17 mouse cellular contexts compared by ENCODE assay signal in genomic region chr7:136049587-136049930, GRCm38 (mm10).
DNase-seq lines count a peak whose midpoint lies in the region; ATAC-seq lines count a peak whose summit lies in the region.
"Had no signal": no experiment of that assay in that cellular context is flagged by ENCODE, and none has a peak within 500 bp of the region (broad histone marks: within the 10 kb centered on the region; RNA-seq: fewer than 3 reads in every experiment).

No protein-coding gene starts in this region.

- no peaks in the 10 kb centered on the region for H3K27me3 ChIP-seq in kidney, embryonic 15.5 days
- H3K27me3 ChIP-seq: intestine, embryonic 15.5 days had no signal

- no peak for ATAC-seq in kidney, embryonic 15.5 days (replicated peaks; ENCODE audit: low FRiP score)
- no peak for ATAC-seq in erythroblast, adult 5-6 weeks (replicated peaks; ENCODE audit: low FRiP score, poor library complexity, severe bottlenecking)
- ATAC-seq: CD4-positive, CD25-positive, alpha-beta regulatory T cell, adult 4 months; intestine, embryonic 15.5 days had no signal

- H3K9ac ChIP-seq in kidney, embryonic 15.5 days = no peak overlapping the region
- H3K9ac ChIP-seq: embryonic facial prominence, embryonic 13.5 days; forebrain, embryonic 12.5 days; intestine, embryonic 15.5 days; limb, embryonic 15.5 days had no signal

- WGBS in kidney, embryonic 15.5 days = 59% methylated on average over 4 of the region's 4 CpGs

- peak overlapping the region; percentile 58; the same call in 1 of the 2 replicates for H3K27ac ChIP-seq in kidney, embryonic 15.5 days
- H3K27ac ChIP-seq: embryonic facial prominence, embryonic 13.5 days; forebrain, embryonic 12.5 days; intestine, embryonic 15.5 days; layer of hippocampus, adult 2 months; left cerebral cortex, adult 2 months; limb, embryonic 15.5 days had no signal

- peak; percentile 26 for DNase-seq in kidney, adult 18-20 months
- DNase-seq in kidney, adult 9 months = no peak
- peak; percentile 57 for DNase-seq in adrenal gland, postnatal 10 days
- DNase-seq in adrenal gland, postnatal 25 days = peak; percentile 21
- no peak for DNase-seq in ovary, postnatal 14 days (ENCODE audit: low spot score)
- DNase-seq: heart, postnatal 14 days; lung, adult 18-20 months; right cerebral cortex, adult 18-20 months had no signal

- H3K4me2 ChIP-seq in kidney, embryonic 15.5 days = no peak overlapping the region
- H3K4me2 ChIP-seq: embryonic facial prominence, embryonic 13.5 days; forebrain, embryonic 12.5 days; intestine, embryonic 15.5 days; limb, embryonic 15.5 days had no signal

- H3K4me3 ChIP-seq in kidney, embryonic 15.5 days (replicated peaks) = no peak overlapping the region
- H3K4me3 ChIP-seq: embryonic facial prominence, embryonic 13.5 days; forebrain, embryonic 12.5 days; intestine, embryonic 15.5 days; layer of hippocampus, adult 2 months; left cerebral cortex, adult 2 months; limb, embryonic 15.5 days had no signal

- no peaks in the 10 kb centered on the region for H3K36me3 ChIP-seq in kidney, embryonic 15.5 days
- H3K36me3 ChIP-seq: embryonic facial prominence, embryonic 13.5 days; forebrain, embryonic 12.5 days; intestine, embryonic 15.5 days; limb, embryonic 15.5 days had no signal

- no peaks in the 10 kb centered on the region for H3K9me3 ChIP-seq in kidney, embryonic 15.5 days (replicated peaks)
- H3K9me3 ChIP-seq: embryonic facial prominence, embryonic 13.5 days; forebrain, embryonic 12.5 days; intestine, embryonic 15.5 days; limb, embryonic 15.5 days had no signal

- peaks cover 53% of the 10 kb centered on the region for H3K4me1 ChIP-seq in kidney, embryonic 15.5 days

Comparison
In these comparisons a context has a peak if more than half of its experiments do, and no peak if none do; other contexts are left out.
1. DNase-seq: peak in kidney, adult 18-20 months (single experiment), adrenal gland, postnatal 10 days (single experiment) and adrenal gland, postnatal 25 days (single experiment); none in kidney, adult 9 months (single experiment) and ovary, postnatal 14 days (single experiment).